8 mouse cellular contexts compared by ENCODE assay signal in genomic region chr19:40369852-40370811, GRCm38 (mm10).
A peak's percentile ranks its signal among the peaks of the same experiment; 100 is the strongest.
DNase-seq lines count a peak whose midpoint lies in the region; ATAC-seq and TF ChIP-seq lines count a peak whose summit lies in the region.
"Had no signal": no experiment of that assay in that cellular context is flagged by ENCODE, and none has a peak within 500 bp of the region (broad histone marks: within the 10 kb centered on the region; RNA-seq: fewer than 3 reads in every experiment).

No protein-coding gene starts in this region.

- no peak overlapping the region for H3K4me3 ChIP-seq in C2C12 (ENCODE audit: insufficient read depth, poor library complexity, severe bottlenecking)
- no peak overlapping the region for H3K4me3 ChIP-seq in heart, adult 2 months
- H3K4me3 ChIP-seq in thymus, adult 2 months (ENCODE audit: control insufficient read depth, insufficient read depth, low read length): no peak overlapping the region
- H3K4me3 ChIP-seq in midbrain, embryonic 14.5 days (replicated peaks; ENCODE audit: low read depth, low read length): no peak overlapping the region
- H3K4me3 ChIP-seq in midbrain, embryonic 15.5 days: no peak overlapping the region
- H3K4me3 ChIP-seq: limb, embryonic 12.5 days had no signal

- no peak for ATAC-seq in midbrain, embryonic 14.5 days (ENCODE audit: low FRiP score, low TSS enrichment)
- no peak; the same call in 1 of the 2 replicates for ATAC-seq in midbrain, embryonic 15.5 days (replicated peaks)

- intact Hi-C loops in heart, adult 2 months (cut with DNase I): no loop called here

- no peaks in the 10 kb centered on the region for H3K9me3 ChIP-seq in midbrain, embryonic 14.5 days (ENCODE audit: control insufficient read depth, low read length)
- H3K9me3 ChIP-seq in midbrain, embryonic 15.5 days: no peaks in the 10 kb centered on the region
- H3K9me3 ChIP-seq: limb, embryonic 12.5 days had no signal

- DNase-seq in 3T3-L1 (ENCODE audit: low read depth, low spot score) (peak; percentile 44), liver (peak; percentile 39)
- peak; percentile 62 to 72 for DNase-seq in heart, adult 2 months
- DNase-seq in thymus, adult 2 months: no peak
- no peak for DNase-seq in midbrain, embryonic 14.5 days

- peak; percentile 66; the same call in 1 of the 2 replicates for TF ChIP-seq EP300 in heart, adult 2 months (IDR thresholded peaks at IDR 0.05; ENCODE audit: insufficient read depth, low read depth, low read length)

- peak; percentile 78 for TF ChIP-seq POLR2A in heart, adult 2 months (IDR thresholded peaks at IDR 0.05; ENCODE audit: insufficient read depth, low read depth, low read length)
- no peak for TF ChIP-seq POLR2A in thymus, adult 2 months (IDR thresholded peaks at IDR 0.05; ENCODE audit: control insufficient read depth, extremely low read depth, insufficient read depth, low read length, poor library complexity)

- peaks cover 44% of the 10 kb centered on the region for H3K4me1 ChIP-seq in heart, adult 2 months (ENCODE audit: control insufficient read depth, insufficient read depth, low read length)
- peaks cover 7% of the 10 kb centered on the region; the same call in 1 of the 2 replicates for H3K4me1 ChIP-seq in thymus, adult 2 months (replicated peaks; ENCODE audit: control insufficient read depth, insufficient read depth, low read length)
- no peaks in the 10 kb centered on the region for H3K4me1 ChIP-seq in midbrain, embryonic 14.5 days (ENCODE audit: control insufficient read depth, insufficient read depth, low read length)
- peaks cover 17% of the 10 kb centered on the region; the same call in 1 of the 2 replicates for H3K4me1 ChIP-seq in midbrain, embryonic 15.5 days

- H3K79me3 ChIP-seq in C2C12 (ENCODE audit: low read depth): no peaks in the 10 kb centered on the region

- no peak overlapping the region for H3K4me2 ChIP-seq in midbrain, embryonic 14.5 days (ENCODE audit: low read length)
- no peak overlapping the region for H3K4me2 ChIP-seq in midbrain, embryonic 15.5 days
- H3K4me2 ChIP-seq: limb, embryonic 12.5 days had no signal

- H3K79me2 ChIP-seq in C2C12 (ENCODE audit: control insufficient read depth, insufficient read depth): no peaks in the 10 kb centered on the region
- H3K79me2 ChIP-seq in heart, adult 2 months (replicated peaks; ENCODE audit: control insufficient read depth, insufficient read depth, low read length): no peaks in the 10 kb centered on the region

- no peak for TF ChIP-seq CTCF in C2C12 (IDR thresholded peaks at IDR 0.05; ENCODE audit: control insufficient read depth, insufficient read depth, insufficient read length)
- peak; percentile 66 for TF ChIP-seq CTCF in heart, adult 2 months (IDR thresholded peaks at IDR 0.05)
- TF ChIP-seq CTCF in thymus, adult 2 months (IDR thresholded peaks at IDR 0.05; ENCODE audit: borderline replicate concordance, control insufficient read depth, extremely low read depth, insufficient read depth, low read length, poor library complexity): no peak

- H3K27ac ChIP-seq in heart, adult 2 months: peak overlapping the region; percentile 89
- no peak overlapping the region for H3K27ac ChIP-seq in thymus, adult 2 months (ENCODE audit: control insufficient read depth, insufficient read depth, low read length)
- H3K27ac ChIP-seq in midbrain, embryonic 14.5 days (replicated peaks; ENCODE audit: low read depth, low read length): no peak overlapping the region
- no peak overlapping the region for H3K27ac ChIP-seq in midbrain, embryonic 15.5 days
- H3K27ac ChIP-seq: limb, embryonic 12.5 days had no signal

- H3K9ac ChIP-seq in heart, adult 2 months (ENCODE audit: low read depth, low read length): peak overlapping the region; percentile 36
- H3K9ac ChIP-seq in midbrain, embryonic 14.5 days (replicated peaks; ENCODE audit: low read length): no peak overlapping the region
- H3K9ac ChIP-seq in midbrain, embryonic 15.5 days: no peak overlapping the region
- H3K9ac ChIP-seq: limb, embryonic 12.5 days had no signal

- 15% methylated on average over 18 of the region's 18 CpGs for WGBS in heart, adult 2 months
- WGBS in thymus, adult 2 months: 87% methylated on average over 18 of the region's 18 CpGs
- WGBS in midbrain, embryonic 14.5 days: 76% methylated on average over 18 of the region's 18 CpGs
- 75% methylated on average over 18 of the region's 18 CpGs for WGBS in midbrain, embryonic 15.5 days

- no peaks in the 10 kb centered on the region for H3K27me3 ChIP-seq in C2C12 (ENCODE audit: control insufficient read depth, insufficient read depth, insufficient read length)
- no peaks in the 10 kb centered on the region for H3K27me3 ChIP-seq in heart, adult 2 months (ENCODE audit: control insufficient read depth, insufficient read depth, low read length)
- no peaks in the 10 kb centered on the region for H3K27me3 ChIP-seq in thymus, adult 2 months (ENCODE audit: control insufficient read depth, insufficient read depth, low read length)
- H3K27me3 ChIP-seq in midbrain, embryonic 14.5 days (ENCODE audit: control insufficient read depth, insufficient read depth, low read length): no peaks in the 10 kb centered on the region
- H3K27me3 ChIP-seq in midbrain, embryonic 15.5 days (replicated peaks): no peaks in the 10 kb centered on the region
- H3K27me3 ChIP-seq: limb, embryonic 12.5 days had no signal

- H3ac ChIP-seq in C2C12 (ENCODE audit: control insufficient read depth, insufficient read length, low read depth): no peak overlapping the region

- H3K36me3 ChIP-seq in C2C12 (ENCODE audit: control insufficient read depth, insufficient read depth): peaks cover 12% of the 10 kb centered on the region
- peaks cover 63% of the 10 kb centered on the region for H3K36me3 ChIP-seq in heart, adult 2 months (ENCODE audit: control insufficient read depth, insufficient read depth, low read length)
- H3K36me3 ChIP-seq in thymus, adult 2 months (ENCODE audit: control insufficient read depth, insufficient read depth, low read length): no peaks in the 10 kb centered on the region
- peaks cover 18% of the 10 kb centered on the region for H3K36me3 ChIP-seq in midbrain, embryonic 14.5 days (ENCODE audit: control insufficient read depth, insufficient read depth, low read length)
- H3K36me3 ChIP-seq in midbrain, embryonic 15.5 days (replicated peaks): peaks cover 4% of the 10 kb centered on the region; the same call in 1 of the 2 replicates

TF ChIP-seq in C2C12, 6 proteins besides CTCF, POLR2A, EP300 and RAD21:
- TF ChIP-seq MYOD1 (IDR thresholded peaks at IDR 0.05; ENCODE audit: control insufficient read depth, insufficient read length, low read depth) (peak; percentile 42), FOSL1 (IDR thresholded peaks at IDR 0.05; ENCODE audit: insufficient read depth, low read length, poor library complexity, severe bottlenecking) (no peak), MAX (IDR thresholded peaks at IDR 0.05) (no peak)
TF ChIP-seq in C2C12: peak in this region for 1.

Comparison
In these comparisons a context has a peak if more than half of its experiments do, and no peak if none do; other contexts are left out.
1. DNase-seq: peak in 3T3-L1 (single experiment), heart, adult 2 months (2 of 2) and liver (single experiment); none in thymus, adult 2 months (single experiment) and midbrain, embryonic 14.5 days (single experiment).